Mouse (Mus musculus): Measurements from ENCODE around the gene Olfr910. TPM values are rescaled to one million over a fixed set of nuclear protein-coding genes. Genes with fewer than 3 reads are reported as not detected.

The Olfr910 gene
- polyA plus RNA-seq (2014; fragmentation: Nextera tagmentation; extraction: Ambion mirVana): not detected in 2 replicates

DNA sequence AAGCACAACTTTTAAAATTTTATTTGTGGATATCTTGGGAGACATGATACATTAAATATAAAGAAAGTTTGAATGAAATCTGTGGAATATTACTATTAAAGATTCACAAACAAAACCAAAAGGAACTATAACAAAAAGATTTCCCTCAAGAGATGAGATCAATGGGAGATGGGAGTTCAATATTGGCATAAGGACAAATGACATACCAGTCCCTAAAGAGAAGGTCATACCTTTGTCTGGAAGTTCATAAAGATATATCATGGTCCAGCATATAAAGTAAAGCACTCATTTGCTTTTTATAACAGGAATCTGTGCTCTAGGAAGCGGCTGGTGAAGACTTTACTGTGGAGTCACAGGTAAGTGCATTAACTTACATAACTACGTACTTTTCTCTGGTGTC lies at the start of gene Olfr910:
Gene Olfr910, plus strand, starts transcription at position 301 of the 400 bp plus-strand sequence.
- no peak within 1 kb of the TSS for H3K4me3 ChIP-seq (ENCODE audit: low read depth, low read length)
- H3K27me3 ChIP-seq (replicated peaks; ENCODE audit: control insufficient read depth, insufficient read depth, low read length): no peaks in the 10 kb centered on the region
- no peaks in the 10 kb centered on the region for H3K36me3 ChIP-seq (ENCODE audit: control insufficient read depth, insufficient read depth, low read length)
- H3K9ac ChIP-seq (ENCODE audit: low read depth, low read length): no peak within 1 kb of the TSS
- no peak within 1 kb of the TSS for H3K27ac ChIP-seq (ENCODE audit: low read depth, low read length)
- ATAC-seq (replicated peaks; ENCODE audit: low FRiP score) (no peak), DNase-seq (ENCODE audit: low spot score) (no peak)
- WGBS: 87% methylated on average over 2 of the region's 2 CpGs
- H3K4me2 ChIP-seq: no peak within 1 kb of the TSS
- H3K4me1 ChIP-seq (replicated peaks; ENCODE audit: control insufficient read depth, insufficient read depth, low read length): no peaks in the 10 kb centered on the region
- no peaks in the 10 kb centered on the region for H3K9me3 ChIP-seq (ENCODE audit: control insufficient read depth, low read length)

DNA sequence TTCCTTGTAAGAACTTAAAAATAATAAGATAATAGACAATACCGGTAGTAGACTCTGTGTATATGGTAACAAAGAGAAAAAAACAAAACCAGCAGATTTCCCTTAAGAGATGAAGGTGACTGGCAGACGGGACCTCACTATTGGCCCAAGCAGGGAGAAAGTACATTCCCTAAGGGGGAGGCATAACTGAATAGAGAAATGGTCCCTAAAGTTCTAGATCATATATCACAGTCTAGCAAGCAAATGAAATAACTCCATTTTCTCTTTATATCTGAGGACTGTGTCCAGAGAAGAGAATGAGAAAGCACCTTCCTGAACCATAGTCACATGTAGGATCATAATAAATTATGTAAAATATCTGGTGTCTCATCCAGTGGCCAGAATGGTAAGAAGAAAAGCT lies 42.1 kb upstream of the Olfr910 start, which contains the start of gene Olfr907:
Gene Olfr907, plus strand, starts transcription at position 301 of the 400 bp plus-strand sequence.
- H3K4me2 ChIP-seq: no peak within 1 kb of the TSS
- H3K27me3 ChIP-seq (replicated peaks; ENCODE audit: control insufficient read depth, insufficient read depth, low read length): no peaks in the 10 kb centered on the region
- 75% methylated on average over 2 of the region's 2 CpGs for WGBS
- H3K36me3 ChIP-seq (ENCODE audit: control insufficient read depth, insufficient read depth, low read length): no peaks in the 10 kb centered on the region
- no peak for ATAC-seq (replicated peaks; ENCODE audit: low FRiP score)
- no peak within 1 kb of the TSS for H3K27ac ChIP-seq (ENCODE audit: low read depth, low read length)
- no peak for DNase-seq (ENCODE audit: low spot score)
- H3K9me3 ChIP-seq (ENCODE audit: control insufficient read depth, low read length): no peaks in the 10 kb centered on the region
- H3K4me3 ChIP-seq (ENCODE audit: low read depth, low read length): no peak within 1 kb of the TSS
- no peaks in the 10 kb centered on the region for H3K4me1 ChIP-seq (replicated peaks; ENCODE audit: control insufficient read depth, insufficient read depth, low read length)
- no peak within 1 kb of the TSS for H3K9ac ChIP-seq (ENCODE audit: low read depth, low read length)

DNA sequence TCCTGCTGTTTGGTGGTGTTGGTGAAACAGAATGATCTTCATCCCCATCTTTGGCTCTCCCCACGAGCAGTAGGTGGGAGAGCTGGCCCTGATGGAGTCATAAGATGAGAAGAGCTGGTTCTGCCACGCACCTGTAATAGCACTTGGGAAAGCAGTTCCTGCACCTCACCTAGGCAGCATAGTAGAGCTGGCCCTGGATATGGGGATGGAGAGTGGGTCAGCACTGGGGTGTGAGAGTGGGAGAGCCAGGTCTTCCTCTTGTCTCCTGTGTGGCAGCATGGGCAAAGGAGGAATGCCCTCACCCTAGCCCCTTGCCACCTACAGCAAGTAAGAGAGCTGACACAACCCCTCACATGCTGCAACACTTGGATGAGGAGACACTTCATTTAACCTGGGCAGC lies 25.3 kb upstream of the Olfr910 start:
- no peak overlapping the region for H3K4me3 ChIP-seq (ENCODE audit: low read depth, low read length)
- no peaks in the 10 kb centered on the region for H3K9me3 ChIP-seq (ENCODE audit: control insufficient read depth, low read length)
- DNase-seq (ENCODE audit: low spot score) (no peak), ATAC-seq (replicated peaks; ENCODE audit: low FRiP score) (no peak)
- H3K27ac ChIP-seq (ENCODE audit: low read depth, low read length): no peak overlapping the region
- H3K27me3 ChIP-seq (replicated peaks; ENCODE audit: control insufficient read depth, insufficient read depth, low read length): no peaks in the 10 kb centered on the region
- H3K36me3 ChIP-seq (ENCODE audit: control insufficient read depth, insufficient read depth, low read length): no peaks in the 10 kb centered on the region
- H3K4me1 ChIP-seq (replicated peaks; ENCODE audit: control insufficient read depth, insufficient read depth, low read length): no peaks in the 10 kb centered on the region
- no peak overlapping the region for H3K9ac ChIP-seq (ENCODE audit: low read depth, low read length)
- no peak overlapping the region for H3K4me2 ChIP-seq
- 53% methylated on average over 2 of the region's 2 CpGs for WGBS

DNA sequence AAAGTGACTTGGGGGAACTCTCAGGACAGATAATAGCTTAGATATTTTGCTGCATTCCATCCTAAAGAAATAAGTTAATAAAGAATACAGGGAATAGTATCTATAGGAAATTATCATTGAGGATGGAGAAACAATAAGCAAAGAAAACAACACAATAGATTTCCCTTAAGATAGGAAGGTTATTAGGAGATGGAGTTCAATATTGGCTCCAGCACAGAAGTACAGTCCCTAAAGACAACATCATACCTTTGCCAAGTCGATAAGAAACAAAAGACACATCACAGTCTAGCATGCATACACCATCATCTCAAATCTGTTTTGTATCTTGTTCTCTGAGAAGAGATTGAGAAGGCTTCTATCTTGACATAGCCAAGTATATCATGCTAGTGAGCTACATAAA lies 16.4 kb upstream of the Olfr910 start, which contains the start of gene Olfr911-ps1:
Gene Olfr911-ps1, plus strand, starts transcription at position 301 of the 400 bp plus-strand sequence.
- H3K4me2 ChIP-seq: no peak within 1 kb of the TSS
- no peak within 1 kb of the TSS for H3K9ac ChIP-seq (ENCODE audit: low read depth, low read length)
- H3K36me3 ChIP-seq (ENCODE audit: control insufficient read depth, insufficient read depth, low read length): no peaks in the 10 kb centered on the region
- no peaks in the 10 kb centered on the region for H3K4me1 ChIP-seq (replicated peaks; ENCODE audit: control insufficient read depth, insufficient read depth, low read length)
- 68% methylated on average over 1 of the region's 1 CpGs for WGBS
- ATAC-seq (replicated peaks; ENCODE audit: low FRiP score) (no peak), DNase-seq (ENCODE audit: low spot score) (no peak)
- H3K27me3 ChIP-seq (replicated peaks; ENCODE audit: control insufficient read depth, insufficient read depth, low read length): no peaks in the 10 kb centered on the region
- H3K9me3 ChIP-seq (ENCODE audit: control insufficient read depth, low read length): no peaks in the 10 kb centered on the region
- H3K27ac ChIP-seq (ENCODE audit: low read depth, low read length): no peak within 1 kb of the TSS
- H3K4me3 ChIP-seq (ENCODE audit: low read depth, low read length): no peak within 1 kb of the TSS

DNA sequence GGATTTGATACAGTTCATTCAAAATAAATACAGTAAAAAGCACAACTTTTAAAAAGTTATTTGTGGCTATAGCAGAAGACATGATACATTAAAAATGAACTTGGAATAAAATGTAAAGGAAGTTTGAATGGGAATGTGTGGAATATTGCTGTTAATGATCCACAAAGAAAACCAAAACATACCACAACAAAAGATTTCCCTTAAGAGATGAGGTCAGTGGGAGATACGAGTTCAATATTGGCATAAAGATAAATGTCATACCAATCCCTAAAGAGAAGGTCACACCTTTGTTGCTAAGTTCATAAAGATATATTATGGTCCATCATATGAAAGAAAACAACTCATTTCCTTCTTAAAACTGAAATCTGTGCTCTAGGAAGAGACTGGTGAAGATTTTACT lies 42.2 kb downstream of the Olfr910 start, which contains the start of gene Olfr912:
Gene Olfr912, plus strand, starts transcription at position 301 of the 400 bp plus-strand sequence.
- 70% methylated on average over 1 of the region's 1 CpGs for WGBS

More for the DNA sequence above, 42.2 kb downstream of the Olfr910 start, which contains the start of gene Olfr912:
- no peak within 1 kb of the TSS for H3K4me2 ChIP-seq
- DNase-seq (ENCODE audit: low spot score) (no peak), ATAC-seq (replicated peaks; ENCODE audit: low FRiP score) (no peak)
- H3K4me3 ChIP-seq (ENCODE audit: low read depth, low read length): no peak within 1 kb of the TSS
- no peak within 1 kb of the TSS for H3K9ac ChIP-seq (ENCODE audit: low read depth, low read length)
- H3K9me3 ChIP-seq (ENCODE audit: control insufficient read depth, low read length): no peaks in the 10 kb centered on the region
- no peak within 1 kb of the TSS for H3K27ac ChIP-seq (ENCODE audit: low read depth, low read length)
- no peaks in the 10 kb centered on the region for H3K27me3 ChIP-seq (replicated peaks; ENCODE audit: control insufficient read depth, insufficient read depth, low read length)
- no peaks in the 10 kb centered on the region for H3K4me1 ChIP-seq (replicated peaks; ENCODE audit: control insufficient read depth, insufficient read depth, low read length)
- H3K36me3 ChIP-seq (ENCODE audit: control insufficient read depth, insufficient read depth, low read length): no peaks in the 10 kb centered on the region

Other genes starting within 250 kb of the Olfr910 start
- not detected in 2 replicates for gene Olfr896-ps1, start 246.7 kb upstream of the Olfr910 start, polyA plus RNA-seq (2014; fragmentation: Nextera tagmentation; extraction: Ambion mirVana)
- gene Olfr25, start 208.8 kb upstream of the Olfr910 start, polyA plus RNA-seq (2014; fragmentation: Nextera tagmentation; extraction: Ambion mirVana): not detected in 2 replicates
- not detected in 2 replicates for gene Olfr898, start 189.4 kb upstream of the Olfr910 start, polyA plus RNA-seq (2014; fragmentation: Nextera tagmentation; extraction: Ambion mirVana)
- gene Olfr250, start 171.0 kb upstream of the Olfr910 start, polyA plus RNA-seq (2014; fragmentation: Nextera tagmentation; extraction: Ambion mirVana): not detected in 2 replicates
- gene Olfr251, start 160.8 kb upstream of the Olfr910 start, polyA plus RNA-seq (2014; fragmentation: Nextera tagmentation; extraction: Ambion mirVana): not detected in 2 replicates
- gene Olfr147, start 136.2 kb upstream of the Olfr910 start, polyA plus RNA-seq (2014; fragmentation: Nextera tagmentation; extraction: Ambion mirVana): not detected in 2 replicates
- gene Olfr901, start 108.4 kb upstream of the Olfr910 start, polyA plus RNA-seq (2014; fragmentation: Nextera tagmentation; extraction: Ambion mirVana): not detected in 2 replicates
- gene Olfr902, start 90.2 kb upstream of the Olfr910 start, polyA plus RNA-seq (2014; fragmentation: Nextera tagmentation; extraction: Ambion mirVana): not detected in 2 replicates
- gene Olfr904, start 74.7 kb upstream of the Olfr910 start, polyA plus RNA-seq (2014; fragmentation: Nextera tagmentation; extraction: Ambion mirVana): not detected in 2 replicates
- not detected in 2 replicates for gene Olfr905, start 66.7 kb upstream of the Olfr910 start, polyA plus RNA-seq (2014; fragmentation: Nextera tagmentation; extraction: Ambion mirVana)
- gene Olfr906, start 50.8 kb upstream of the Olfr910 start, polyA plus RNA-seq (2014; fragmentation: Nextera tagmentation; extraction: Ambion mirVana): not detected in 2 replicates
- gene Olfr907, start 42.0 kb upstream of the Olfr910 start, polyA plus RNA-seq (2014; fragmentation: Nextera tagmentation; extraction: Ambion mirVana): not detected in 2 replicates
- not detected in 2 replicates for gene Olfr911-ps1, start 16.3 kb upstream of the Olfr910 start, polyA plus RNA-seq (2014; fragmentation: Nextera tagmentation; extraction: Ambion mirVana)
- not detected in 2 replicates for gene Olfr912, start 42.3 kb downstream of the Olfr910 start, polyA plus RNA-seq (2014; fragmentation: Nextera tagmentation; extraction: Ambion mirVana)
- gene Olfr913, start 54.9 kb downstream of the Olfr910 start, polyA plus RNA-seq (2014; fragmentation: Nextera tagmentation; extraction: Ambion mirVana): not detected in 2 replicates
- not detected in 2 replicates for gene Olfr914, start 67.3 kb downstream of the Olfr910 start, polyA plus RNA-seq (2014; fragmentation: Nextera tagmentation; extraction: Ambion mirVana)
- not detected in 2 replicates for gene Olfr916, start 122.0 kb downstream of the Olfr910 start, polyA plus RNA-seq (2014; fragmentation: Nextera tagmentation; extraction: Ambion mirVana)
- not detected in 2 replicates for gene Olfr917, start 128.0 kb downstream of the Olfr910 start, polyA plus RNA-seq (2014; fragmentation: Nextera tagmentation; extraction: Ambion mirVana)
- gene Olfr918, start 136.8 kb downstream of the Olfr910 start, polyA plus RNA-seq (2014; fragmentation: Nextera tagmentation; extraction: Ambion mirVana): not detected in 2 replicates
- not detected in 2 replicates for gene Olfr919, start 165.8 kb downstream of the Olfr910 start, polyA plus RNA-seq (2014; fragmentation: Nextera tagmentation; extraction: Ambion mirVana)
- gene Vwa5a, start 180.4 kb downstream of the Olfr910 start, polyA plus RNA-seq (2014; fragmentation: Nextera tagmentation; extraction: Ambion mirVana): 11.1 and 11.4 TPM in 2 replicates
- not detected in 2 replicates for gene Olfr920, start 214.4 kb downstream of the Olfr910 start, polyA plus RNA-seq (2014; fragmentation: Nextera tagmentation; extraction: Ambion mirVana)
- not detected in 2 replicates for gene Olfr921, start 235.2 kb downstream of the Olfr910 start, polyA plus RNA-seq (2014; fragmentation: Nextera tagmentation; extraction: Ambion mirVana)